Mouse (Mus musculus) forebrain, postnatal 0 days (tissue): ENCODE results near the gene Cbr1. TPM values are rescaled to one million over a fixed set of nuclear protein-coding genes. Genes with fewer than 3 reads are reported as not detected.

Experiments used
- ATAC-seq: fragments of 200-750 bp; cut with Nextera tagmentation; 2 replicates; pipeline ENCODE4 v1.8.0; 2017; ENCODE audit warnings: mild to moderate bottlenecking, moderate library complexity
- DNase-seq: peaks from one replicate; pipeline ENCODE4 v3.0.0-alpha.2; 2015
- H3K27ac ChIP-seq: fragments of 300-500 bp; sonication (generic); 2 replicates; pipeline ENCODE4 v1.5.1; 2014; ENCODE audit warnings: low read depth, mild to moderate bottlenecking, antibody characterized with exemption, low read length, moderate library complexity, mixed read lengths
- H3K27me3 ChIP-seq: fragments of 300-500 bp; sonication (generic); 2 replicates; pipeline ENCODE4 v1.6.1; 2014; ENCODE audit warnings: mild to moderate bottlenecking, low read length, mixed read lengths; ENCODE audit not compliant: insufficient read depth
- H3K36me3 ChIP-seq: fragments of 300-500 bp; sonication (generic); 2 replicates; pipeline ENCODE4 v1.6.1; 2014; ENCODE audit warnings: mild to moderate bottlenecking, moderate library complexity; ENCODE audit not compliant: insufficient read depth
- H3K4me1 ChIP-seq: fragments of 300-500 bp; sonication (generic); 2 replicates; pipeline ENCODE4 v1.6.1; 2014; ENCODE audit warnings: antibody characterized with exemption; ENCODE audit not compliant: insufficient read depth
- H3K4me2 ChIP-seq: fragments of 300-500 bp; sonication (generic); 2 replicates; pipeline ENCODE4 v1.6.1; 2014; ENCODE audit warnings: low read depth, mild to moderate bottlenecking, moderate library complexity
- H3K4me3 ChIP-seq: fragments of 300-500 bp; sonication (generic); 2 replicates; pipeline ENCODE4 v1.5.1; 2014; ENCODE audit warnings: low read depth, low read length, mixed read lengths
- H3K9ac ChIP-seq: fragments of 300-500 bp; sonication (generic); 2 replicates; pipeline ENCODE4 v1.6.1; 2014; ENCODE audit warnings: mild to moderate bottlenecking
- H3K9me3 ChIP-seq: fragments of 300-500 bp; sonication (generic); 2 replicates; pipeline ENCODE4 v1.6.1; 2016; ENCODE audit warnings: low read length
- CTCF ChIP-seq: sonication (generic); IDR thresholded peaks from 2 replicates; pipeline ENCODE4 v1.5.1; 2016; ENCODE audit warnings: antibody characterized with exemption, control low read depth, low read depth
- WGBS: fragments of 180-500 bp; shearing (Covaris S2); extraction: QIAGEN DNeasy Blood & Tissue Kit; methylation state at CpG from one replicate; pipeline ENCODE4 v1.1.7; 2014; 5-methylcytosine and 5-hydroxymethylcytosine counted together
- polyA plus RNA-seq: library from polyadenylated mRNA; unstranded; fragments of >200 nt; fragmentation: Nextera tagmentation; extraction: Ambion mirVana; gene quantifications from 2 replicates; pipeline ENCODE4 v1.2.1, GENCODE M21; 2015
- total RNA-seq: library from RNA; depleted of rRNA; stranded (reverse); fragments of >200 nt; gene quantifications from 2 replicates; pipeline ENCODE4 v1.2.3, GENCODE M21; 2014

The Cbr1 gene
- total and polyA plus RNA-seq, 2 experiments from 2014 or later: 58.2 to 111 TPM

- 35% methylated on average over 14 of the region's 14 CpGs for WGBS
Observed at GRCm38 (mm10) chr16:93576412-93577082, 29.1 kb upstream of the Cbr1 start.

GRCm38 (mm10) chr16:93578346-93579005 is 27.2 kb upstream of the Cbr1 start:
- no peak overlapping the region for H3K4me2 ChIP-seq
- H3K4me3 ChIP-seq: no peak overlapping the region
- DNase-seq: no peak
- H3K9ac ChIP-seq: no peak overlapping the region
- TF ChIP-seq CTCF: no peak
- no peaks in the 10 kb centered on the region for H3K4me1 ChIP-seq
- H3K27me3 ChIP-seq: no peaks in the 10 kb centered on the region
- WGBS: 87% methylated on average over 8 of the region's 8 CpGs
- no peaks in the 10 kb centered on the region for H3K9me3 ChIP-seq
- ATAC-seq: no peak
- no peak overlapping the region for H3K27ac ChIP-seq
- H3K36me3 ChIP-seq: no peaks in the 10 kb centered on the region

More at GRCm38 (mm10) chr16:93576412-93577082, 29.1 kb upstream of the Cbr1 start:
- Histone ChIP-seq H3K4me1 (no peaks in the 10 kb centered on the region), H3K27me3 (no peaks in the 10 kb centered on the region), H3K9ac (no peak overlapping the region), H3K36me3 (no peaks in the 10 kb centered on the region), H3K9me3 (no peaks in the 10 kb centered on the region), H3K4me3 (no peak overlapping the region), H3K27ac (no peak overlapping the region), H3K4me2 (no peak overlapping the region)
- ATAC-seq (peak; percentile 64; the same call in 1 of the 2 replicates), DNase-seq (peak; percentile 89)
- TF ChIP-seq CTCF: peak; percentile 96

- H3K27me3 ChIP-seq: no peaks in the 10 kb centered on the region
- peaks cover 18% of the 10 kb centered on the region for H3K36me3 ChIP-seq
- 73% methylated on average over 6 of the region's 6 CpGs for WGBS
- H3K27ac ChIP-seq: no peak overlapping the region
- no peak for TF ChIP-seq CTCF
- H3K4me2 ChIP-seq: no peak overlapping the region
- no peaks in the 10 kb centered on the region for H3K9me3 ChIP-seq
- no peaks in the 10 kb centered on the region for H3K4me1 ChIP-seq
- no peak for DNase-seq
- no peak overlapping the region for H3K9ac ChIP-seq
- no peak for ATAC-seq
- H3K4me3 ChIP-seq: no peak overlapping the region
Observed at GRCm38 (mm10) chr16:93581125-93581524, 24.5 kb upstream of the Cbr1 start.

- 91% methylated on average over 24 of the region's 24 CpGs for WGBS
- Histone ChIP-seq H3K9me3 (no peaks in the 10 kb centered on the region), H3K36me3 (peaks cover 44% of the 10 kb centered on the region), H3K4me3 (no peak overlapping the region), H3K27ac (no peak overlapping the region), H3K4me2 (no peak overlapping the region), H3K27me3 (no peaks in the 10 kb centered on the region), H3K9ac (no peak overlapping the region), H3K4me1 (no peaks in the 10 kb centered on the region)
- ATAC-seq: no peak
- no peak for TF ChIP-seq CTCF
- DNase-seq: no peak
Observed at GRCm38 (mm10) chr16:93584976-93585702, 20.5 kb upstream of the Cbr1 start.

- ATAC-seq: no peak
- H3K27ac ChIP-seq: no peak overlapping the region
- H3K9ac ChIP-seq: no peak overlapping the region
- H3K4me3 ChIP-seq: no peak overlapping the region
- no peaks in the 10 kb centered on the region for H3K9me3 ChIP-seq
- peaks cover 51% of the 10 kb centered on the region for H3K36me3 ChIP-seq
- 88% methylated on average over 9 of the region's 9 CpGs for WGBS
- TF ChIP-seq CTCF: no peak
- no peaks in the 10 kb centered on the region for H3K27me3 ChIP-seq
- no peak for DNase-seq
- no peak overlapping the region for H3K4me2 ChIP-seq
- no peaks in the 10 kb centered on the region for H3K4me1 ChIP-seq
Observed at GRCm38 (mm10) chr16:93585703-93586205, 19.9 kb upstream of the Cbr1 start.

- no peak overlapping the region for H3K4me2 ChIP-seq
- no peak for TF ChIP-seq CTCF
- no peak overlapping the region for H3K4me3 ChIP-seq
- no peak overlapping the region for H3K27ac ChIP-seq
- no peaks in the 10 kb centered on the region for H3K9me3 ChIP-seq
- DNase-seq (no peak), ATAC-seq (no peak)
- peaks cover 56% of the 10 kb centered on the region for H3K36me3 ChIP-seq
- H3K9ac ChIP-seq: no peak overlapping the region
- H3K4me1 ChIP-seq: no peaks in the 10 kb centered on the region
- no peaks in the 10 kb centered on the region for H3K27me3 ChIP-seq
- 54% methylated on average over 8 of the region's 8 CpGs for WGBS
Observed at GRCm38 (mm10) chr16:93586382-93586781, 19.3 kb upstream of the Cbr1 start.
